In genomic region chr7:100930619-100931315, GRCm38 (mm10) we compare ENCODE assay signal across 8 mouse cellular contexts. TPM values are rescaled to one million over a fixed set of nuclear protein-coding genes. Genes with fewer than 3 reads are reported as not detected.
DNase-seq lines count a peak whose midpoint lies in the region; ATAC-seq and TF ChIP-seq lines count a peak whose summit lies in the region.

No protein-coding gene starts in this region.

- no peak for ATAC-seq in forebrain, embryonic 12.5 days (ENCODE audit: low FRiP score)
- ATAC-seq in hindbrain, embryonic 16.5 days = no peak
- no peak for ATAC-seq in liver, embryonic 13.5 days (ENCODE audit: low read depth)
- no peak for ATAC-seq in neural tube, embryonic 15.5 days (ENCODE audit: low FRiP score)
- no peak for ATAC-seq in cerebellum, adult (ENCODE audit: insufficient number of reproducible peaks, low FRiP score, low TSS enrichment)

- H3K4me1 ChIP-seq in thymus, adult 2 months (replicated peaks; ENCODE audit: control insufficient read depth, insufficient read depth, low read length) = peaks cover 18% of the 10 kb centered on the region
- peaks cover 70% of the 10 kb centered on the region for H3K4me1 ChIP-seq in forebrain, embryonic 12.5 days
- H3K4me1 ChIP-seq in hindbrain, embryonic 16.5 days (ENCODE audit: control insufficient read depth, insufficient read depth, low read depth, low read length) = peaks cover 20% of the 10 kb centered on the region; the same call in 1 of the 2 replicates
- H3K4me1 ChIP-seq in liver, embryonic 13.5 days (replicated peaks) = peaks cover 69% of the 10 kb centered on the region
- H3K4me1 ChIP-seq in neural tube, embryonic 15.5 days = peaks cover 62% of the 10 kb centered on the region

- peak overlapping the region; percentile 89 for H3K4me2 ChIP-seq in forebrain, embryonic 12.5 days
- H3K4me2 ChIP-seq in hindbrain, embryonic 16.5 days (ENCODE audit: low read length) = peak overlapping the region; percentile 94
- H3K4me2 ChIP-seq in liver, embryonic 13.5 days = peak overlapping the region; percentile 78
- peak overlapping the region; percentile 74 for H3K4me2 ChIP-seq in neural tube, embryonic 15.5 days

- no peak overlapping the region for H3K27ac ChIP-seq in thymus, adult 2 months (ENCODE audit: control insufficient read depth, insufficient read depth, low read length)
- peak overlapping the region; percentile 96 for H3K27ac ChIP-seq in forebrain, embryonic 12.5 days
- H3K27ac ChIP-seq in hindbrain, embryonic 16.5 days (ENCODE audit: low read depth, low read length) = no peak overlapping the region
- peak overlapping the region; percentile 81 for H3K27ac ChIP-seq in liver, embryonic 13.5 days
- peak overlapping the region; percentile 81 for H3K27ac ChIP-seq in neural tube, embryonic 15.5 days (replicated peaks)

- no peak for DNase-seq in thymus, adult 2 months
- no peak for DNase-seq in thymus, adult 18-20 months
- no peak for DNase-seq in liver, embryonic 13.5 days
- no peak for DNase-seq in cerebellum, adult 8-10 months

- H3K27me3 ChIP-seq in thymus, adult 2 months (ENCODE audit: control insufficient read depth, insufficient read depth, low read length) = peaks cover 13% of the 10 kb centered on the region
- H3K27me3 ChIP-seq in forebrain, embryonic 12.5 days = peaks cover 30% of the 10 kb centered on the region; the same call in 1 of the 2 replicates
- peaks cover 13% of the 10 kb centered on the region for H3K27me3 ChIP-seq in hindbrain, embryonic 16.5 days (replicated peaks; ENCODE audit: control insufficient read depth, insufficient read depth, low read length)
- peaks cover 92% of the 10 kb centered on the region for H3K27me3 ChIP-seq in liver, embryonic 13.5 days
- peaks cover 42% of the 10 kb centered on the region for H3K27me3 ChIP-seq in neural tube, embryonic 15.5 days (replicated peaks)

- TF ChIP-seq CTCF in thymus, adult 2 months (IDR thresholded peaks at IDR 0.05; ENCODE audit: borderline replicate concordance, control insufficient read depth, extremely low read depth, insufficient read depth, low read length, poor library complexity) = no peak

- H3K9me3 ChIP-seq in forebrain, embryonic 12.5 days = no peaks in the 10 kb centered on the region
- H3K9me3 ChIP-seq in hindbrain, embryonic 16.5 days (ENCODE audit: control insufficient read depth, low read length) = no peaks in the 10 kb centered on the region
- no peaks in the 10 kb centered on the region for H3K9me3 ChIP-seq in liver, embryonic 13.5 days (replicated peaks)
- no peaks in the 10 kb centered on the region for H3K9me3 ChIP-seq in neural tube, embryonic 15.5 days (replicated peaks)

- H3K36me3 ChIP-seq in thymus, adult 2 months (ENCODE audit: control insufficient read depth, insufficient read depth, low read length) = no peaks in the 10 kb centered on the region
- no peaks in the 10 kb centered on the region for H3K36me3 ChIP-seq in forebrain, embryonic 12.5 days (replicated peaks)
- no peaks in the 10 kb centered on the region for H3K36me3 ChIP-seq in hindbrain, embryonic 16.5 days (ENCODE audit: control insufficient read depth, insufficient read depth, low read length)
- no peaks in the 10 kb centered on the region for H3K36me3 ChIP-seq in liver, embryonic 13.5 days
- no peaks in the 10 kb centered on the region for H3K36me3 ChIP-seq in neural tube, embryonic 15.5 days

- H3K4me3 ChIP-seq in thymus, adult 2 months (ENCODE audit: control insufficient read depth, insufficient read depth, low read length) = peak overlapping the region; percentile 55; the same call in 1 of the 2 replicates
- peak overlapping the region; percentile 67 for H3K4me3 ChIP-seq in forebrain, embryonic 12.5 days (replicated peaks)
- peak overlapping the region; percentile 54 for H3K4me3 ChIP-seq in hindbrain, embryonic 16.5 days (ENCODE audit: low read length)
- peak overlapping the region; percentile 59 for H3K4me3 ChIP-seq in liver, embryonic 13.5 days (replicated peaks)
- peak overlapping the region; percentile 49 for H3K4me3 ChIP-seq in neural tube, embryonic 15.5 days (replicated peaks)

- 30% methylated on average over 53 of the region's 53 CpGs for WGBS in thymus, adult 2 months
- WGBS in forebrain, embryonic 12.5 days = 3% methylated on average over 51 of the region's 53 CpGs
- 5% methylated on average over 46 of the region's 53 CpGs for WGBS in hindbrain, embryonic 16.5 days
- 9% methylated on average over 51 of the region's 53 CpGs for WGBS in liver, embryonic 13.5 days (ENCODE audit: insufficient replicate concordance)
- 6% methylated on average over 53 of the region's 53 CpGs for WGBS in neural tube, embryonic 15.5 days

- peak overlapping the region; percentile 79 for H3K9ac ChIP-seq in forebrain, embryonic 12.5 days
- H3K9ac ChIP-seq in hindbrain, embryonic 16.5 days (ENCODE audit: low read depth, low read length) = peak overlapping the region; percentile 67
- H3K9ac ChIP-seq in liver, embryonic 13.5 days = peak overlapping the region; percentile 70
- H3K9ac ChIP-seq in neural tube, embryonic 15.5 days (replicated peaks) = peak overlapping the region; percentile 50

- TF ChIP-seq POLR2A in thymus, adult 2 months (IDR thresholded peaks at IDR 0.05; ENCODE audit: control insufficient read depth, extremely low read depth, insufficient read depth, low read length, poor library complexity) = no peak

RNA-seq across cellular contexts. Expression of gene Arhgef17, which starts 1.1 kb away (rescaled TPM):
- 8.1 and 11.1 TPM in 2 replicates for polyA plus RNA-seq in thymus, adult 2 months (2012; rRNA removed)
- 6.5 and 8.1 TPM in 2 replicates for polyA plus RNA-seq in forebrain, embryonic 12.5 days (2016; fragmentation: Nextera tagmentation; extraction: Ambion mirVana)
- polyA plus RNA-seq in hindbrain, embryonic 16.5 days (2015; fragmentation: Nextera tagmentation; extraction: Ambion mirVana) = 13.6 and 18.2 TPM in 2 replicates
- polyA plus RNA-seq in liver, embryonic 13.5 days (2015; fragmentation: Nextera tagmentation; extraction: Ambion mirVana) = 0.53 and 0.83 TPM in 2 replicates
- polyA plus RNA-seq in neural tube, embryonic 15.5 days (2015; fragmentation: Nextera tagmentation; extraction: Ambion mirVana) = 12.2 and 12.9 TPM in 2 replicates

RNA-seq across cellular contexts. Expression of gene P2ry6, which starts 43.7 kb away (rescaled TPM):
- 27.1 and 36.0 TPM in 2 replicates for polyA plus RNA-seq in thymus, adult 2 months (2012; rRNA removed)
- 1.9 and 2.7 TPM in 2 replicates for polyA plus RNA-seq in forebrain, embryonic 12.5 days (2016; fragmentation: Nextera tagmentation; extraction: Ambion mirVana)
- polyA plus RNA-seq in hindbrain, embryonic 16.5 days (2015; fragmentation: Nextera tagmentation; extraction: Ambion mirVana) = 2.7 and 4.8 TPM in 2 replicates
- 2.7 and 3.2 TPM in 2 replicates for polyA plus RNA-seq in liver, embryonic 13.5 days (2015; fragmentation: Nextera tagmentation; extraction: Ambion mirVana)
- polyA plus RNA-seq in neural tube, embryonic 15.5 days (2015; fragmentation: Nextera tagmentation; extraction: Ambion mirVana) = 4.1 and 4.6 TPM in 2 replicates

Comparison
In these comparisons a context has a peak if more than half of its experiments do, and no peak if none do; other contexts are left out.
1. H3K27ac ChIP-seq: peak in forebrain, embryonic 12.5 days (single experiment), liver, embryonic 13.5 days (single experiment) and neural tube, embryonic 15.5 days (single experiment); none in thymus, adult 2 months (single experiment) and hindbrain, embryonic 16.5 days (single experiment).
2. Peak in every context shown above with its lines, with median percentiles within 50 percentile points of each other: H3K4me3 ChIP-seq, H3K4me2 ChIP-seq and H3K9ac ChIP-seq.